Mouse (Mus musculus): ENCODE data around the gene Acox2. TPM values are rescaled to one million over a fixed set of nuclear protein-coding genes. Genes with fewer than 3 reads are reported as not detected.

Acox2 gene
- polyA plus RNA-seq, 1 experiment from 2014 or later = 1.5 TPM

DNA sequence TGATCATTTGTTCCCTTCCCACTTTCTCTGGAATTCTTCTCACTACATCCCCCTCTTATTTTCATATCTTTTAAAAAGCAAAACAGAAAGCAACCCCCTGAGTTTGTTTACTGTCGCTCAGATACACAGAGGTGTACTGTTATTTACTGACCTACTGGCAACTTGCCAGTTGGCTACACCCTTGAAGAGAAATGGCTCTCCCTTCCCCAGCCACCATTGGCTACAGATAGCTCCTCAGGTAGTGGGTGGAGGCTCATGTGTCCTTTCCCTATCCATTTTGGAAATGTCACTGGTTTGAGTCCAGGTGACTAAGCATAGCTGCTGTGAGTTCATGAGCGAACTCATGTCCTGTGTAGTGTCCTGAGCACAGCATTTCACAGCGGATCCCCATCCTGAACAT lies 57.4 kb downstream of the Acox2 start:
- H3K9ac ChIP-seq (ENCODE audit: low read depth, low read length) = no peak overlapping the region
- no peak overlapping the region for H3K27ac ChIP-seq (replicated peaks; ENCODE audit: low read depth, low read length)
- WGBS = 60% methylated on average over 3 of the region's 3 CpGs
- no peak for DNase-seq (ENCODE audit: low spot score)
- H3K9me3 ChIP-seq (ENCODE audit: control insufficient read depth, low read length) = no peaks in the 10 kb centered on the region
- H3K4me1 ChIP-seq (ENCODE audit: control insufficient read depth, insufficient read depth, low read length) = no peaks in the 10 kb centered on the region
- ATAC-seq (ENCODE audit: low read depth) = no peak
- H3K4me3 ChIP-seq (ENCODE audit: low read depth, low read length) = no peak overlapping the region
- H3K4me2 ChIP-seq (ENCODE audit: low read depth, low read length) = no peak overlapping the region
- H3K27me3 ChIP-seq (replicated peaks; ENCODE audit: control insufficient read depth, insufficient read depth, low read length) = no peaks in the 10 kb centered on the region
- no peaks in the 10 kb centered on the region for H3K36me3 ChIP-seq (ENCODE audit: control insufficient read depth, insufficient read depth, low read length)

DNA sequence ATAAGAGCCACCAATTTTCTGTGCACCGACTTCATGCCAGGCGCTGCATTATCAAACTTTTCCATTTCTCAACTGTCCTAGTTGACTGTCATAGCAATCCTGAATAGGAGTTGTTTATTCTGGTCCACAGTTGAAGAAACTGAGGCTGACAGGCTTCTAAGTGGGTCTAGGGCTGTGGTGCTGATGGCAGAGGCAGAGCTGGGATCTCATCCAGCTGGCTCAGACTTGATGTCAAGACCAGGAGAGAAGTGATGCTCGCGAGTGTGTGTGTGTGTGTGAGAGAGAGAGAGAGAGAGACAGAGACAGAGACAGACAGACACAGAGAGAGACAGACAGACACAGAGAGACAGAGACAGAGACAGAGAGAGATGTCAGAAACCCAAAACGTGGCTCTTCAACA lies 58.4 kb downstream of the Acox2 start:
- Histone ChIP-seq H3K9me3 (ENCODE audit: control insufficient read depth, low read length) (no peaks in the 10 kb centered on the region), H3K36me3 (ENCODE audit: control insufficient read depth, insufficient read depth, low read length) (no peaks in the 10 kb centered on the region), H3K4me2 (ENCODE audit: low read depth, low read length) (no peak overlapping the region), H3K4me1 (ENCODE audit: control insufficient read depth, insufficient read depth, low read length) (no peaks in the 10 kb centered on the region), H3K9ac (ENCODE audit: low read depth, low read length) (no peak overlapping the region), H3K4me3 (ENCODE audit: low read depth, low read length) (no peak overlapping the region), H3K27me3 (replicated peaks; ENCODE audit: control insufficient read depth, insufficient read depth, low read length) (no peaks in the 10 kb centered on the region), H3K27ac (replicated peaks; ENCODE audit: low read depth, low read length) (no peak overlapping the region)
- ATAC-seq (ENCODE audit: low read depth) = no peak
- WGBS = 76% methylated on average over 5 of the region's 5 CpGs
- DNase-seq (ENCODE audit: low spot score) = no peak

DNA sequence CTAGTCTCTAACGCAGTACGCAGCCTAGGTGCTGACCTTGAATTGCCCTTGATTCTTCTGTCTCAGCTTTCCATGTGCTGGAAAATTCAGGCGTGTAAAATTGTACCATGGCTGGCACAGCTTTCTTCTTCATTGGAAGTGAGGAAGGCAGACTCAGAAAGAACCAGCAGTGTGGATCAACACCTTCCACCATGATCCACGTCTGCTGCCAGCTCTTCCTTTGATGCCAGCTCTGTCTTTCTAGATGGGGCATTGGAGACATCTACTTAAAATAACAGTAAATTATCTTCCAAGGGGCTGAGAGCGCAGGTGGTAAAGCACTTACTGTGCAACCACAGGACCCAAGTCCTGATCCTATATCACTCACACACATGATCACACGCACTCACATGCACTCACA lies 66.4 kb downstream of the Acox2 start:
- no peak for ATAC-seq (ENCODE audit: low read depth)
- H3K27ac ChIP-seq (replicated peaks; ENCODE audit: low read depth, low read length) = no peak overlapping the region

DNA sequence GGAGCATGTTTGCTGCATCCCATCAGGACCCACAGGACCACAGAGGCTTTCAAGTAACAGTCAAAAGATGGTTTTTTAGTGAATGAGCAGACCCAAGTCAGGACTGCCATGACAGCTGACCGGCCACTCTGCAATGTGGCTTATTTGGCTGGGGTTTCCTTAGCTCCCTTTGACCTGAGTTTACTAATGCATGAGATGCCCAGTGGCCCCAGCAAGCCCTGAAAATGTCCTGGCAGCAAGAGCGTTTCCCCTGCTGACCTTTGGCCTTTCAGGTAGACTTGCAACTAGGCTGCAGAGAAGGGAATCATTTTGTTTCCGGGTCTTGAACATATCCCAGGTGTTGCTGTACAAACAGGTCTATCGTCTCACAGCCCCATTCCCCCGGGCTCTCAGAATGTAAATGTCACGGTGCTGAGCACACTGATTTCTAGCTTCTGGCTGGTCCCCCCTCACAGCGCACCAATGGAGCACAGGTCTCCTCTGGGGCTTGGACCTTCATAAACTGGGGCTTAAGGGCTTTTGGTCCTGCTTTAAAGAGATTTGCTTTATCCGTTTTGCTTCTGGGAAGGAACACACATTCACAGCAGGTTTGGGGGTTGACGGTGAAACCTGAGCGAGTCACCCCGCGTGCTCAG lies 67.7 kb downstream of the Acox2 start:
- no peak overlapping the region for H3K4me3 ChIP-seq (ENCODE audit: low read depth, low read length)
- ATAC-seq (ENCODE audit: low read depth) = no peak
- no peak for DNase-seq (ENCODE audit: low spot score)
- WGBS = 45% methylated on average over 12 of the region's 12 CpGs
- no peaks in the 10 kb centered on the region for H3K9me3 ChIP-seq (ENCODE audit: control insufficient read depth, low read length)
- no peaks in the 10 kb centered on the region for H3K4me1 ChIP-seq (ENCODE audit: control insufficient read depth, insufficient read depth, low read length)
- H3K27ac ChIP-seq (replicated peaks; ENCODE audit: low read depth, low read length) = no peak overlapping the region
- no peak overlapping the region for H3K9ac ChIP-seq (ENCODE audit: low read depth, low read length)
- H3K27me3 ChIP-seq (replicated peaks; ENCODE audit: control insufficient read depth, insufficient read depth, low read length) = no peaks in the 10 kb centered on the region
- H3K4me2 ChIP-seq (ENCODE audit: low read depth, low read length) = no peak overlapping the region
- H3K36me3 ChIP-seq (ENCODE audit: control insufficient read depth, insufficient read depth, low read length) = no peaks in the 10 kb centered on the region

More for the DNA sequence above, 66.4 kb downstream of the Acox2 start:
- Histone ChIP-seq H3K36me3 (ENCODE audit: control insufficient read depth, insufficient read depth, low read length) (no peaks in the 10 kb centered on the region), H3K4me3 (ENCODE audit: low read depth, low read length) (no peak overlapping the region), H3K4me1 (ENCODE audit: control insufficient read depth, insufficient read depth, low read length) (no peaks in the 10 kb centered on the region), H3K4me2 (ENCODE audit: low read depth, low read length) (no peak overlapping the region), H3K9me3 (ENCODE audit: control insufficient read depth, low read length) (no peaks in the 10 kb centered on the region), H3K9ac (ENCODE audit: low read depth, low read length) (no peak overlapping the region), H3K27me3 (replicated peaks; ENCODE audit: control insufficient read depth, insufficient read depth, low read length) (no peaks in the 10 kb centered on the region)
- 84% methylated on average over 6 of the region's 6 CpGs for WGBS
- no peak for DNase-seq (ENCODE audit: low spot score)

DNA sequence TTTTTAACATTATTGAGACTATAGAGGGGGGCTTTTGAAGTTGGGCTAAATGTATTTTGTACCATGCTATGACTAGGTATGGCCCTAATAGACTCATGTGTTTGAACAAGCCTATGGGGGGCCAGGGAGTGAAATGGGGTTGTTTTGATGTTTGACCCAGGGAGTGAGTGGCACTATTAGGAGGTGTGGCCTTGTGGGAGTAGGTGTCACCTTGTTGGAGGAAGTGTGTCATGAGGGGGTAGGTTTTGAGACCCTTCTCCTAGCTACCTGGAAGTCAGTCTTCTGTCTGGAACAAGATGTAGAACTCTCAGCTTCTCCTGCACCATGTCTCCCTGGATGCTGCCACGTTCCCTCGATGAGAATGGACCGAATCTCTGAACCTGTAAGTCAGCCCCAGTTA lies 68.6 kb downstream of the Acox2 start:
- no peak overlapping the region for H3K4me2 ChIP-seq (ENCODE audit: low read depth, low read length)
- no peaks in the 10 kb centered on the region for H3K36me3 ChIP-seq (ENCODE audit: control insufficient read depth, insufficient read depth, low read length)
- ATAC-seq (ENCODE audit: low read depth) (no peak), DNase-seq (ENCODE audit: low spot score) (no peak)
- H3K27ac ChIP-seq (replicated peaks; ENCODE audit: low read depth, low read length) = no peak overlapping the region
- no peak overlapping the region for H3K9ac ChIP-seq (ENCODE audit: low read depth, low read length)
- H3K4me3 ChIP-seq (ENCODE audit: low read depth, low read length) = no peak overlapping the region
- WGBS = 98% methylated on average over 3 of the region's 3 CpGs
- H3K27me3 ChIP-seq (replicated peaks; ENCODE audit: control insufficient read depth, insufficient read depth, low read length) = no peaks in the 10 kb centered on the region
- H3K9me3 ChIP-seq (ENCODE audit: control insufficient read depth, low read length) = no peaks in the 10 kb centered on the region
- H3K4me1 ChIP-seq (ENCODE audit: control insufficient read depth, insufficient read depth, low read length) = no peaks in the 10 kb centered on the region

DNA sequence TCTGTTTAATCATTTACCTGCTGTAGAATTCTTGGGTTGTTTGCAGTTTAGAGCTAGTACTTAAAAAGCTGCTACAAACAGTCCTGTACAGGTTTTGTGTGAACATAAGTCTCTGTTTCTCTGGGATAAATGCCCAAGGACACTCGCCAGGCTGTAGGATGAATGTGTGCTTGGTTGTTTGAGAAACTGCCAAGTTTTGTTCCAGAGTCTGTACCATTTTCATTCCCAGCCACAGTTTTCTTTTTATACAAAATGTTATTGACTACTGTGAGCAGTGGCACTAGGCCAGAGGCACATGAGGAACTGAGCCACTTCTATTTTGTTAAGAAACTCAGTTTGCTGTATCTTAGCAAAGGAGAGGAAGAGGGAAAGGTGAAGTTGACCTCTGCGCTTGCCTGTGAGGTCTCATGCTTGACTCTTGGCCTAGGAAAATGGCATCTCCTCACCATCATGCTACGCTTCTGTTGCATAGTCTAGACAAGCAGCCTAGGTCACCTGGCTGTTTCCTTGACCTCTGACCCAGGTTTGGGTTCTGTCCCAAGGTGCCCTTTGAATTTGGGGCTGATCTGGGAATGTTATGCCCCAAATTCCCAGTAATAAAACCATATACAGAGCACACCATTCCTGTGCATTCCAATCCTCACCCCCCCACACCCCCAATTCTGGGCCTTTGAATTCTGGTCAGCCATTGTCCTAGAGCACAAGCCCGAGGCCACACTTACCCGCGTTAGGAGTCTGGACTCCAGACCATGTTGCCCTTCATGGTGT lies 72.7 kb downstream of the Acox2 start:
- Histone ChIP-seq H3K27ac (replicated peaks; ENCODE audit: low read depth, low read length) (no peak overlapping the region), H3K4me2 (ENCODE audit: low read depth, low read length) (no peak overlapping the region), H3K9ac (ENCODE audit: low read depth, low read length) (no peak overlapping the region), H3K4me3 (ENCODE audit: low read depth, low read length) (no peak overlapping the region), H3K36me3 (ENCODE audit: control insufficient read depth, insufficient read depth, low read length) (no peaks in the 10 kb centered on the region), H3K4me1 (ENCODE audit: control insufficient read depth, insufficient read depth, low read length) (no peaks in the 10 kb centered on the region), H3K9me3 (ENCODE audit: control insufficient read depth, low read length) (no peaks in the 10 kb centered on the region), H3K27me3 (replicated peaks; ENCODE audit: control insufficient read depth, insufficient read depth, low read length) (no peaks in the 10 kb centered on the region)
- DNase-seq (ENCODE audit: low spot score) (peak; percentile 45), ATAC-seq (ENCODE audit: low read depth) (no peak)
- 76% methylated on average over 6 of the region's 6 CpGs for WGBS

DNA sequence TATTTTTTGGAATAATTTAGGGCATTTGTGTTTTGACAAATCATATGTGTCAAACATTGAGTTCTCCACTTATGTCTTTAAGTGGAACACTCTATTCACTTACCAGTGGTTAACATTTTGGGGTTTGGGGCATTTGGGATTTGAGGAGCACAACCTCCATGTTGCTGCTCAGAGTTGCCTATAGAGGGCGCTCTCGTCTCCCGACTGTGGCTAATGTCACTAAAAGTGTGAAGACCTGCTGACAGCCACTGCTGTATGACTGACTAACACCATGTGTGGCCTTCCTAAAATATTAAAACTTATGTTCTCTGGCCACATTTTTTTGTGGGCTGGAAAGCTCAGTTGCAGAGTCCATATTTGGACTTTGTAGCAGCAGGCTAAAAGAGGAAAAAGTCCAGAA lies 75.8 kb downstream of the Acox2 start:
- Histone ChIP-seq H3K36me3 (ENCODE audit: control insufficient read depth, insufficient read depth, low read length) (no peaks in the 10 kb centered on the region), H3K4me1 (ENCODE audit: control insufficient read depth, insufficient read depth, low read length) (no peaks in the 10 kb centered on the region), H3K27ac (replicated peaks; ENCODE audit: low read depth, low read length) (no peak overlapping the region), H3K4me3 (ENCODE audit: low read depth, low read length) (no peak overlapping the region), H3K9ac (ENCODE audit: low read depth, low read length) (no peak overlapping the region), H3K4me2 (ENCODE audit: low read depth, low read length) (no peak overlapping the region), H3K9me3 (ENCODE audit: control insufficient read depth, low read length) (no peaks in the 10 kb centered on the region), H3K27me3 (replicated peaks; ENCODE audit: control insufficient read depth, insufficient read depth, low read length) (no peaks in the 10 kb centered on the region)
- no peak for ATAC-seq (ENCODE audit: low read depth)
- no peak for DNase-seq (ENCODE audit: low spot score)
- 71% methylated on average over 3 of the region's 3 CpGs for WGBS

DNA sequence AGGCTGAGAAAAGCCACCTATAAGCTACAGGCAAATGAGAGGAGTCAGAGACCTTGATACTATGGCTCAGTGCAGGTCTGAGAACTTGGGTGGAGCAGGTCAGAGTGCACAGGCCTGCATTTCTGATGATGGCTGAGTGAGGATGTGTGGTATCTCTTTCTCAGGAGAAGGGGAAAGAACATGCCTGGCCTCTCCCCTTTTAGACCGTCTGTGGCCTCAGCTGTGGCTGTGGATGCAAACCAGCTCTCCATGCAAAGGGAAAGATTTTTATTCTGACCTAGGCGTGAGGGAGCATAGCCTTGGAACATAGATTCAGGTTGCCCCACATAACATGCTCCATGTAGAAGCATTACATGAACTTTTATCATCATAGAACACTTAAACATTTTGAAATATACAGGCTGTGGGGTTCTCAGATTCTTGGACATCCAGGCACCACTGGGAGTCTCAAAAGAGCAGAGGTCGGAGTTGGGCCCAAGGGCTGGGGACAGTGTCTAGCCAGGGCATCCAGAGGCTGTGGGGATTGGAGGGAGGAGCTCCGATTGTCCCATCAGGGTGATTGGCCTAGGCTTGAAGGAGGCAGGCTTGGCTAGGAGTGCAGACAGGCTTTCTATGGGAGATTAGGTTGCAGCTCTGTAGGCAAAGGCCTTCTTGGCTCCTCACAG lies 78.7 kb downstream of the Acox2 start:
- no peaks in the 10 kb centered on the region for H3K9me3 ChIP-seq (ENCODE audit: control insufficient read depth, low read length)
- no peak for ATAC-seq (ENCODE audit: low read depth)
- 75% methylated on average over 4 of the region's 4 CpGs for WGBS
- H3K27me3 ChIP-seq (replicated peaks; ENCODE audit: control insufficient read depth, insufficient read depth, low read length) = no peaks in the 10 kb centered on the region
- no peak for DNase-seq (ENCODE audit: low spot score)
- H3K4me3 ChIP-seq (ENCODE audit: low read depth, low read length) = no peak overlapping the region
- no peaks in the 10 kb centered on the region for H3K36me3 ChIP-seq (ENCODE audit: control insufficient read depth, insufficient read depth, low read length)
- H3K27ac ChIP-seq (replicated peaks; ENCODE audit: low read depth, low read length) = no peak overlapping the region
- H3K4me2 ChIP-seq (ENCODE audit: low read depth, low read length) = no peak overlapping the region
- H3K9ac ChIP-seq (ENCODE audit: low read depth, low read length) = no peak overlapping the region
- H3K4me1 ChIP-seq (ENCODE audit: control insufficient read depth, insufficient read depth, low read length) = no peaks in the 10 kb centered on the region

All from embryonic facial prominence, embryonic 14.5 days (tissue).